Mouse (Mus musculus): Measurements from ENCODE around the gene Slc5a5. TPM values are rescaled to one million over a fixed set of nuclear protein-coding genes. Genes with fewer than 3 reads are reported as not detected.

The Slc5a5 gene
- polyA plus RNA-seq, 1 experiment = 0.13 TPM

- H3K9me3 ChIP-seq = peaks cover 13% of the 10 kb centered on the region
- H3K36me3 ChIP-seq (replicated peaks; ENCODE audit: low read length) = peaks cover 40% of the 10 kb centered on the region
- H3K4me3 ChIP-seq (replicated peaks) = peak overlapping the region; percentile 96
- TF ChIP-seq FLI1 (IDR thresholded peaks at IDR 0.05; ENCODE audit: low read length) (no peak), GATA1 (IDR thresholded peaks at IDR 0.05; ENCODE audit: borderline replicate concordance, low read length) (no peak)
- H3K4me1 ChIP-seq = peaks cover 63% of the 10 kb centered on the region
- peaks cover 21% of the 10 kb centered on the region for H3K27me3 ChIP-seq (replicated peaks)
These were observed 3.9 kb upstream of the Slc5a5 start for GRCm38 (mm10) chr8:70896316-70897020.

GRCm38 (mm10) chr8:70895571-70896259, 3.2 kb upstream of the Slc5a5 start:
- peaks cover 71% of the 10 kb centered on the region for H3K4me1 ChIP-seq
- H3K4me3 ChIP-seq (replicated peaks) = peak overlapping the region; percentile 96
- H3K27me3 ChIP-seq (replicated peaks) = peaks cover 28% of the 10 kb centered on the region
- peaks cover 40% of the 10 kb centered on the region for H3K36me3 ChIP-seq (replicated peaks; ENCODE audit: low read length)
- peaks cover 17% of the 10 kb centered on the region for H3K9me3 ChIP-seq

- Histone ChIP-seq H3K4me1 (peaks cover 74% of the 10 kb centered on the region), H3K9me3 (peaks cover 18% of the 10 kb centered on the region), H3K4me3 (replicated peaks) (peak overlapping the region; percentile 56), H3K36me3 (replicated peaks; ENCODE audit: low read length) (peaks cover 40% of the 10 kb centered on the region), H3K27me3 (replicated peaks) (peaks cover 36% of the 10 kb centered on the region)
- TF ChIP-seq GATA1 (IDR thresholded peaks at IDR 0.05; ENCODE audit: borderline replicate concordance, low read length) (no peak), FLI1 (IDR thresholded peaks at IDR 0.05; ENCODE audit: low read length) (no peak)
These were observed 2.4 kb upstream of the Slc5a5 start for GRCm38 (mm10) chr8:70894771-70895545.

DNA sequence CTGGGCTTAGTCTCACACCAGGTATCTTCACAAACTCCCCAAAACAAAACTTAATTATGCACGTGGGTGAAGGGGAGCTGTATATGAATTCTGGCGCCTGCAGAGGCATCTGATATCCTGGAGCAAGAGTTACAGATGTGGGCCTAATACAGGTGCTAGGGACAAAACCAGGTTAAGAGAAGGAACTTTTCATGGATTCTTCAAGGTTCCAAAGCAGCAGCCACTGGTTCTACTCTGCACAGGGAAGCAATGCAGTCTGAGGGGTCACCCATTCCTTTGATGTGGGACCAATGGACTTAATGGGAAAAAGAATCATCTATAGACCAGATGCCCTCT, 1.8 kb upstream of the Slc5a5 start:
- TF ChIP-seq FLI1 (IDR thresholded peaks at IDR 0.05; ENCODE audit: low read length) = no peak
- TF ChIP-seq GATA1 (IDR thresholded peaks at IDR 0.05; ENCODE audit: borderline replicate concordance, low read length) = no peak
- Histone ChIP-seq H3K9me3 (peaks cover 18% of the 10 kb centered on the region), H3K4me1 (peaks cover 74% of the 10 kb centered on the region), H3K36me3 (replicated peaks; ENCODE audit: low read length) (peaks cover 40% of the 10 kb centered on the region), H3K4me3 (replicated peaks) (no peak overlapping the region), H3K27me3 (replicated peaks) (peaks cover 38% of the 10 kb centered on the region)

- Histone ChIP-seq H3K4me3 (replicated peaks) (peak overlapping the region; percentile 35), H3K27me3 (replicated peaks) (peaks cover 43% of the 10 kb centered on the region), H3K4me1 (peaks cover 74% of the 10 kb centered on the region), H3K36me3 (replicated peaks; ENCODE audit: low read length) (peaks cover 40% of the 10 kb centered on the region), H3K9me3 (peaks cover 18% of the 10 kb centered on the region)
- TF ChIP-seq FLI1 (IDR thresholded peaks at IDR 0.05; ENCODE audit: low read length) (no peak), GATA1 (IDR thresholded peaks at IDR 0.05; ENCODE audit: borderline replicate concordance, low read length) (no peak)
These were observed 1.3 kb upstream of the Slc5a5 start for GRCm38 (mm10) chr8:70893656-70894384.

DNA sequence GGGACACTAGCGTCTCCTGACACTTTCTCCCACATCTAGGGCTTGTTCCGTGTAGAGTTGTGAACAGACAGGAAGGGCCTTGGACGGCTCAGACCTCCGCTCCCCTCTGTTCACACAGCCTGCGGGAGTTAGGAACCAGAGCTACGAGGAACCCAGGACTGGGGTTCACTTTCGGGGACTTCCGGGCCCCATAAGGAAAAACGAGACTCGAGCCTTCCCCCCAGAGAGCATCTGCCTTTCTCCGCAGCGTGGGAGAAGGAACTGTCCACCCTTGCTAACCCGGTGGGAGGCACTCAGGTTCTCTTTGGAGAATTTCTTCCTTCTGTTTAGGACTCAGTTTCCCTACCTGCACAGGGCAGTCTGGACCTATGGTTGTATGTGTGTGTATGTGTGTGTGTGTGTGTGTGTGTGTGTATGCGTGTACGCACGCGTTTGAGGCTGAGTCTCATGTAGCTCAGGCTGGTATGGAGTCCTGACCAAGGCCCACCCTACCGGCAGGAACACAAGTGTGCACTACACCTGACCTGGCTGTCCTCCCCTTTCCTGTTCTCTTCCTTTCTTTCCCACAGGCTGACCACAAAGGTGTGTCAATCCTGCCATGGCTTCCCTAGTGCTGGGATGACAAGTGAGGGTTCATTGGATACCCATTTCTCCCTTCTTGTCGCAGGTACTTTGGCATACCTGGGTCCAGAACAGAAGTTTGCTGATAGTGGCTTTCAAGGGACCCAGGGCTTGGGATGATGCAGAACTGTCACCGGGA, 519 bp upstream of the Slc5a5 start:
- peaks cover 51% of the 10 kb centered on the region for H3K27me3 ChIP-seq (replicated peaks)
- H3K9me3 ChIP-seq = peaks cover 18% of the 10 kb centered on the region
- peaks cover 74% of the 10 kb centered on the region for H3K4me1 ChIP-seq
- peaks cover 40% of the 10 kb centered on the region for H3K36me3 ChIP-seq (replicated peaks; ENCODE audit: low read length)
- no peak for TF ChIP-seq GATA1 (IDR thresholded peaks at IDR 0.05; ENCODE audit: borderline replicate concordance, low read length)
- TF ChIP-seq FLI1 (IDR thresholded peaks at IDR 0.05; ENCODE audit: low read length) = no peak
- no peak overlapping the region for H3K4me3 ChIP-seq (replicated peaks)

GRCm38 (mm10) chr8:70891356-70891755, 1.2 kb downstream of the Slc5a5 start:
- Histone ChIP-seq H3K36me3 (replicated peaks; ENCODE audit: low read length) (peaks cover 39% of the 10 kb centered on the region), H3K4me1 (peaks cover 75% of the 10 kb centered on the region), H3K27me3 (replicated peaks) (peaks cover 62% of the 10 kb centered on the region), H3K4me3 (replicated peaks) (peak overlapping the region; percentile 42), H3K9me3 (peaks cover 21% of the 10 kb centered on the region)
- TF ChIP-seq FLI1 (IDR thresholded peaks at IDR 0.05; ENCODE audit: low read length) (no peak), GATA1 (IDR thresholded peaks at IDR 0.05; ENCODE audit: borderline replicate concordance, low read length) (no peak)

GRCm38 (mm10) chr8:70890656-70891055, 1.9 kb downstream of the Slc5a5 start:
- peaks cover 73% of the 10 kb centered on the region for H3K4me1 ChIP-seq
- H3K4me3 ChIP-seq (replicated peaks) = peak overlapping the region; percentile 14
- H3K9me3 ChIP-seq = peaks cover 23% of the 10 kb centered on the region
- H3K27me3 ChIP-seq (replicated peaks) = peaks cover 68% of the 10 kb centered on the region
- TF ChIP-seq GATA1 (IDR thresholded peaks at IDR 0.05; ENCODE audit: borderline replicate concordance, low read length) (no peak), FLI1 (IDR thresholded peaks at IDR 0.05; ENCODE audit: low read length) (no peak)
- peaks cover 32% of the 10 kb centered on the region for H3K36me3 ChIP-seq (replicated peaks; ENCODE audit: low read length)

DNA sequence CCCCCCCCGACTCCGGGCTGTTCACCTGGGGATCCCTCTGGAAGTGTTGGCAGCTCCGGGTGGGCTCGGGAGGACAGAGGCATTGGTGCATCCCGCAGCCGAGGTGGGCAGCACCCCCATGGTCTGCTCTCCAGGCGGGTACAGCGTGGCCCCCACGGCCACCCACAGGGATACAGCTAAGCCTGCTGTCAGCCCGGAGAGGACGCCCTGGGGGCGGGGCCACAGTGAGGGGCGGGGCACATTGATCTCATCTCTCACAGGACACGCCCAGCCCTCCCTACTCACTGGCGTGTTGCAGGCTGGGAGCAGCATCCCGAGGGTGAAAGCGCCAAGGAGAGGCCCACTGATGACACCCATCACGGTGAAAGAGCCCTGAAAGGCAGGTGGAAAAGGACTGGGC, 4.9 kb downstream of the Slc5a5 start:
- TF ChIP-seq GATA1 (IDR thresholded peaks at IDR 0.05; ENCODE audit: borderline replicate concordance, low read length) (no peak), FLI1 (IDR thresholded peaks at IDR 0.05; ENCODE audit: low read length) (no peak)
- peaks cover 19% of the 10 kb centered on the region for H3K9me3 ChIP-seq
- H3K4me3 ChIP-seq (replicated peaks) = no peak overlapping the region
- peaks cover 3% of the 10 kb centered on the region for H3K36me3 ChIP-seq (replicated peaks; ENCODE audit: low read length)
- peaks cover 70% of the 10 kb centered on the region for H3K4me1 ChIP-seq
- H3K27me3 ChIP-seq (replicated peaks) = peaks cover 61% of the 10 kb centered on the region
